Mouse (Mus musculus) stomach, adult 2 months (tissue): ENCODE data around the gene Gm47969. TPM values are rescaled to one million over a fixed set of nuclear protein-coding genes. Genes with fewer than 3 reads are reported as not detected.

Source experiments
- polyA plus RNA-seq: library from polyadenylated mRNA; depleted of rRNA; stranded (reverse); fragments of >200 nt; gene quantifications from 2 replicates; pipeline ENCODE4 v1.2.3, GENCODE M21; 2012; rRNA removed

The Gm47969 gene
- polyA plus RNA-seq: not detected in 2 replicates

GRCm38 (mm10) chr1:83044882-83045427 lies at the start of gene Gm47969:
TSS of gene Gm47969 (plus strand) at chr1:83044932.

GRCm38 (mm10) chr1:83000306-83000705 lies 44.4 kb upstream of the Gm47969 start, which contains the start of gene Gm47959:
TSS of gene Gm47959 (plus strand) at chr1:83000548.

GRCm38 (mm10) chr1:83038109-83038672 lies 6.5 kb upstream of the Gm47969 start, which contains the start of gene Slc19a3:
TSS of gene Slc19a3 (minus strand) at chr1:83038448.

GRCm38 (mm10) chr1:83042380-83042779 lies 2.4 kb upstream of the Gm47969 start, which contains the start of gene Krtap28-10:
TSS of gene Krtap28-10 (minus strand) at chr1:83042480.

DNA sequence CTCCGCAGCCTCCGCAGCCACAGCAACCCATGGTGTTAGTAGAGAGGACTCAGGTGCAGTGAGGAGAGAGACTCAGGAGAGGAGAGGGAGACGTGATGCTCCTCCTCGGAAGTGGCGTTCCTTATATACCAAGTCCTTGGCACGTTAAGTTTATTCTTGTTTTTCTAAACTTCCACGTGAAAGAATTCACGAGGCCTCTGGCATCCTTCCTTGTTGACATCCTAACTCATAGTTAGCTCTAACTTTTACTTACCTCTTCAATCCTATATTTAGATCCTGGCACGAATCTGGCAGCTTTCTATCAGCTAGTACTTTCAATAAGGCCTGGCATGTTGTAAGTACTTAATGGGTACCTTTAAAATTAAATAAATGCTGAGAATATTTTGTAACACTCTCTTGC lies 14.5 kb downstream of the Gm47969 start, which contains the start of gene A030005K14Rik:
Gene A030005K14Rik (minus strand): TSS at position 101 of the 400 bp plus-strand sequence.

DNA sequence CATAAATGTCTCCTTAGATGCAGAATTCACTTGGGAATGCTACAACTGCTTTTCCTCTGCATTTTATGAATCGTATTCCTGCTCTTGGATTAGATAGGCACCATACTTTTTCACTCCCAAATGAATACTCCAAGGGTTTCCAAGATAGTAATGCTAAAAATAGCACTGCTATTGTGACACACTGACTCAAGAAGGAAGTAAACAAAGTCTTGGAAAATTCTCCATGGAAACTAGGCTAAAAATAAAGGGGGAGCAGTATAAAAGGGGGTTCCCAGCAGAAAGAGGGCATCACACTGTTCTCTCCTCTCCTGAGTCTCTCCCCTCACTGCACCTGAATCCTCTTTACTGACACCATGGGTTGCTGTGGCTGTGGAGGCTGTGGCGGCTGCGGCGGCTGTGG lies 15.9 kb downstream of the Gm47969 start, which contains the start of gene Krtap28-13:
Gene Krtap28-13 (plus strand): TSS at position 288 of the 400 bp plus-strand sequence.

Other genes with a start within 250 kb of the Gm47969 start
- gene Agfg1, start 205.4 kb upstream of the Gm47969 start, polyA plus RNA-seq: 11.9 and 12.7 TPM in 2 replicates
- 0.21 and 0.22 TPM in 2 replicates for gene A030005L19Rik, start 131.6 kb upstream of the Gm47969 start, polyA plus RNA-seq
- not detected in 2 replicates for gene A030014E15Rik, start 120.0 kb upstream of the Gm47969 start, polyA plus RNA-seq
- gene Gm6217, start 113.5 kb upstream of the Gm47969 start, polyA plus RNA-seq: not detected in 2 replicates
- not detected in 2 replicates for gene A030003K21Rik, start 101.5 kb upstream of the Gm47969 start, polyA plus RNA-seq
- gene Gm7544, start 88.9 kb upstream of the Gm47969 start, polyA plus RNA-seq: not detected in 2 replicates
- not detected in 2 replicates for gene Gm47955, start 84.6 kb upstream of the Gm47969 start, polyA plus RNA-seq
- not detected in 2 replicates for gene Gm47959, start 44.4 kb upstream of the Gm47969 start, polyA plus RNA-seq
- gene Slc19a3, start 6.5 kb upstream of the Gm47969 start, polyA plus RNA-seq: 0.03 and 0.06 TPM in 2 replicates
- gene Krtap28-10, start 2.5 kb upstream of the Gm47969 start, polyA plus RNA-seq: not detected in 2 replicates
- not detected in 2 replicates for gene A030005K14Rik, start 14.4 kb downstream of the Gm47969 start, polyA plus RNA-seq
- not detected in 2 replicates for gene Krtap28-13, start 16.0 kb downstream of the Gm47969 start, polyA plus RNA-seq
- gene Ccl20, start 71.8 kb downstream of the Gm47969 start, polyA plus RNA-seq: 0.11 TPM in 1 of 2 replicates, not detected in the other
- 0.06 TPM in 1 of 2 replicates, not detected in the other for gene Daw1, start 114.8 kb downstream of the Gm47969 start, polyA plus RNA-seq